Mouse (Mus musculus) liver, postnatal 0 days (tissue): ENCODE measurements at regions not wholly inside any gene's neighbourhood (a gene's known extent, or its start where the extent isn't known, plus 50 kb on each side); places are given as distances from the start of the nearest gene placed in this dataset.

Experiments used
- CTCF ChIP-seq: sonication (generic); IDR thresholded peaks from 2 replicates; pipeline ENCODE4 v1.5.1; 2016; ENCODE audit warnings: antibody characterized with exemption, low read depth
- EP300 ChIP-seq: IDR thresholded peaks from 2 replicates; pipeline ENCODE4 v1.6.1; 2016; ENCODE audit warnings: antibody characterized with exemption, low read depth, mild to moderate bottlenecking

DNA sequence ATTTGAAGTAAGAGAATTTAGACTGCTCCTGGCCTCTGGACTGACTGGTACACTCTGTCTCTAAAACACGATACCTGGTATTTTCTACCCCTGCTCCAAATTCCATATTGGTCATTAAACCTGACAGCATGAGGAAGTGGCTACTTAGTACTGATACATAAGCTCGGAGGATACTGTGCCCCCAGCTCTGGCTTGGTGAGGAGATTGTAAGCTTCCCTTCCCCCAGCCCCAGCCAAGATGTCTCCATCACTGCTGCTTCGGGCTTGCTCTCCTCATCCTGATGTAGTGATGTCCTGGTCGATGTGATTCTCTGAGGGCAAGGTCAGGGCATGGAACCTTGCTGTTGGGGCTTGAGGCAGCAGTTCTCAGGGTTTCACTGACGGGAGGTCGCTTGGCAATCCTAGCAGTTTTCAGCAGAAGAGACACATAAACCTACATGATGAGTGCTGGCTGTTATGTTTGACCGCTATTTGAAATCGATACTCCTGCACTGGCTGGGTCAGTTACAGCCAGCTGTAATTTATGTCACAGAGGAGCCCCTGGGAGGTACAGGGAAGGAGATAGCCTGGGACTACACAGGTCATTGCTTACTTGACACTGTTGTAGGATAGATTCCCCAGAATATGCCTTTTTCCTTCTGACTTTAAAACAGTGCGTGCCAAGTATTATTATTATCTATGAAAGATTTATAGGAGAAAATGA is 138.0 kb upstream of the Syt6 start:
- no peak for TF ChIP-seq CTCF
- TF ChIP-seq EP300, result no peak
